Mouse (Mus musculus) CH12.LX (cell line): Measurements from ENCODE around the gene Prcc. TPM values are rescaled to one million over a fixed set of nuclear protein-coding genes. Genes with fewer than 3 reads are reported as not detected.
A peak's percentile ranks its signal among the peaks of the same experiment; 100 is the strongest.

Experiments used
- DNase-seq: peaks from one replicate; pipeline ENCODE4 v3.0.0-alpha.2; 2013; ENCODE audit errors: extremely low read depth
- H3K27ac ChIP-seq: 2 replicates; pipeline ENCODE4 v1.5.1; 2012; ENCODE audit warnings: low read depth, mild to moderate bottlenecking, control low read depth, moderate library complexity; ENCODE audit not compliant: insufficient read depth
- H3K27me3 ChIP-seq: replicated peaks from 2 replicates; pipeline ENCODE3; 2012; ENCODE audit warnings: inconsistent platforms
- H3K36me3 ChIP-seq, 2 experiments: replicated peaks in 1 of 2; 2 replicates each; pipeline versions ENCODE3 to v1.6.1; 2012; ENCODE audit warnings: inconsistent platforms in 1 of 2, low read length in 1 of 2, mild to moderate bottlenecking in 1 of 2, mixed read lengths in 1 of 2, moderate library complexity in 1 of 2; ENCODE audit not compliant: control insufficient read depth in 1 of 2, insufficient read depth in 1 of 2
- H3K4me1 ChIP-seq, 2 experiments: 2 replicates each; pipeline ENCODE4 v1.6.1; 2012; ENCODE audit warnings: inconsistent platforms in 1 of 2, moderate library complexity in 1 of 2; ENCODE audit not compliant: insufficient read depth in 2 of 2, control insufficient read depth in 1 of 2
- H3K4me2 ChIP-seq: 2 replicates; pipeline ENCODE4 v1.6.1; 2012; ENCODE audit warnings: low read depth, mild to moderate bottlenecking, control low read depth; ENCODE audit not compliant: poor library complexity, insufficient read depth, severe bottlenecking
- H3K4me3 ChIP-seq, 3 experiments: fragments of 150-350 bp in 1 of 3; sonication (generic) in 1 of 3; replicated peaks in 1 of 3; 2 replicates each; pipeline versions ENCODE3 to v1.5.1; 2011 to 2012; ENCODE audit warnings: low read depth in 2 of 3, low read length in 2 of 3, mild to moderate bottlenecking in 2 of 3, moderate library complexity in 2 of 3, control low read depth in 1 of 3, improper control_type of control experiment in 1 of 3, inconsistent platforms in 1 of 3, mixed read lengths in 1 of 3; ENCODE audit not compliant: poor library complexity in 1 of 3
- H3K79me2 ChIP-seq: replicated peaks from 2 replicates; pipeline ENCODE4 v1.6.1; 2012; ENCODE audit warnings: mild to moderate bottlenecking, moderate library complexity; ENCODE audit not compliant: control insufficient read depth, poor library complexity, insufficient read depth, severe bottlenecking; ENCODE audit errors: extremely low read depth
- H3K9ac ChIP-seq: 2 replicates; pipeline ENCODE4 v1.6.1; 2012; ENCODE audit warnings: low read depth, mild to moderate bottlenecking, control low read depth, moderate library complexity; ENCODE audit not compliant: insufficient read depth
- H3K9me3 ChIP-seq: replicated peaks from 2 replicates; pipeline ENCODE3; 2012; ENCODE audit warnings: low read length, inconsistent platforms, mixed read lengths
- CTCF ChIP-seq, 2 experiments: IDR thresholded peaks in 1 of 2; conservative IDR thresholded peaks in 1 of 2; 2 replicates each; pipeline ENCODE4 v1.5.1; 2011 to 2012; ENCODE audit warnings: low read depth in 2 of 2, low read length in 2 of 2, improper control_type of control experiment in 1 of 2, inconsistent platforms in 1 of 2, mild to moderate bottlenecking in 1 of 2, moderate library complexity in 1 of 2
- E2F4 ChIP-seq: IDR thresholded peaks from 2 replicates; pipeline ENCODE4 v1.6.1; 2011; ENCODE audit warnings: low read depth, low read length, improper control_type of control experiment; ENCODE audit not compliant: insufficient replicate concordance
- ELF1 ChIP-seq: IDR thresholded peaks from 2 replicates; pipeline ENCODE4 v1.6.1; 2014; ENCODE audit warnings: low read depth, mild to moderate bottlenecking, inconsistent platforms, low read length, improper control_type of control experiment
- HCFC1 ChIP-seq: IDR thresholded peaks from 2 replicates; pipeline ENCODE4 v1.6.1; 2012; ENCODE audit warnings: low read depth, mild to moderate bottlenecking, inconsistent platforms, low read length, improper control_type of control experiment
- IRF4 ChIP-seq: IDR thresholded peaks from 2 replicates; pipeline ENCODE4 v1.6.1; 2014; ENCODE audit warnings: low read depth, mild to moderate bottlenecking, inconsistent platforms, low read length, improper control_type of control experiment
- JUN ChIP-seq: IDR thresholded peaks from 2 replicates; pipeline ENCODE4 v1.6.1; 2011; ENCODE audit warnings: low read depth, mild to moderate bottlenecking, low read length, improper control_type of control experiment, moderate library complexity; ENCODE audit not compliant: insufficient read depth
- JUND ChIP-seq: conservative IDR thresholded peaks from 2 replicates; pipeline ENCODE4 v1.6.1; 2011; ENCODE audit warnings: low read depth, low read length, improper control_type of control experiment
- MAX ChIP-seq: IDR thresholded peaks from 2 replicates; pipeline ENCODE4 v1.6.1; 2011; ENCODE audit warnings: low read length, improper control_type of control experiment
- MAZ ChIP-seq: IDR thresholded peaks from 2 replicates; pipeline ENCODE4 v1.6.1; 2012; ENCODE audit warnings: low read depth, mild to moderate bottlenecking, inconsistent platforms, low read length, improper control_type of control experiment, moderate library complexity
- MEF2A ChIP-seq: IDR thresholded peaks from 2 replicates; pipeline ENCODE4 v1.6.1; 2014; ENCODE audit warnings: low read depth, mild to moderate bottlenecking, inconsistent platforms, low read length, improper control_type of control experiment, borderline replicate concordance
- MYC ChIP-seq: IDR thresholded peaks from 2 replicates; pipeline ENCODE4 v1.6.1; 2011; ENCODE audit warnings: low read depth, mild to moderate bottlenecking, improper control_type of control experiment, low read length
- NELFE ChIP-seq: IDR thresholded peaks from 2 replicates; pipeline ENCODE4 v1.6.1; 2011; ENCODE audit warnings: low read depth, low read length, improper control_type of control experiment
- NRF1 ChIP-seq: IDR thresholded peaks from 2 replicates; pipeline ENCODE4 v1.6.1; 2014; ENCODE audit warnings: low read depth, mild to moderate bottlenecking, inconsistent platforms, low read length, improper control_type of control experiment, moderate library complexity
- POLR2A ChIP-seq: IDR thresholded peaks from 2 replicates; pipeline ENCODE4 v1.6.1; 2011; ENCODE audit warnings: low read depth, mild to moderate bottlenecking, improper control_type of control experiment, low read length
- POLR2AphosphoS2 ChIP-seq: IDR thresholded peaks from 2 replicates; pipeline ENCODE4 v1.6.1; 2011; ENCODE audit warnings: low read depth, low read length, improper control_type of control experiment
- RAD21 ChIP-seq: IDR thresholded peaks from 2 replicates; pipeline ENCODE4 v1.6.1; 2011; ENCODE audit warnings: low read depth, mild to moderate bottlenecking, low read length, improper control_type of control experiment, moderate library complexity
- SIN3A ChIP-seq: IDR thresholded peaks from 2 replicates; pipeline ENCODE4 v1.6.1; 2012; ENCODE audit warnings: low read length, improper control_type of control experiment, inconsistent platforms
- SMC3 ChIP-seq: IDR thresholded peaks from 2 replicates; pipeline ENCODE4 v1.6.1; 2011; ENCODE audit warnings: low read depth, low read length, improper control_type of control experiment
- TCF12 ChIP-seq: IDR thresholded peaks from 2 replicates; pipeline ENCODE4 v1.6.1; 2014; ENCODE audit warnings: low read depth, mild to moderate bottlenecking, inconsistent platforms, low read length, improper control_type of control experiment
- UBTF ChIP-seq: IDR thresholded peaks from 2 replicates; pipeline ENCODE4 v1.6.1; 2012; ENCODE audit warnings: low read depth, mild to moderate bottlenecking, inconsistent platforms, low read length, improper control_type of control experiment, moderate library complexity
- USF1 ChIP-seq: IDR thresholded peaks from 2 replicates; pipeline ENCODE4 v1.6.1; 2014; ENCODE audit warnings: low read depth, mild to moderate bottlenecking, inconsistent platforms, low read length, improper control_type of control experiment
- ZKSCAN1 ChIP-seq: IDR thresholded peaks from 2 replicates; pipeline ENCODE4 v1.6.1; 2012; ENCODE audit warnings: low read depth, inconsistent platforms, low read length, improper control_type of control experiment, borderline replicate concordance
- ZMIZ1 ChIP-seq: IDR thresholded peaks from 2 replicates; pipeline ENCODE4 v1.6.1; 2012; ENCODE audit warnings: low read depth, mild to moderate bottlenecking, inconsistent platforms, low read length, improper control_type of control experiment
- ZNF384 ChIP-seq: IDR thresholded peaks from 2 replicates; pipeline ENCODE4 v1.6.1; 2012; ENCODE audit warnings: low read depth, low read length, improper control_type of control experiment, inconsistent platforms
- dilution Hi-C: fragments of 300-500 bp; cut with MboI; formaldehyde crosslinking; loops from 2 replicates; pipeline ENCODE4 v1.14.3; 2020; ENCODE audit warnings: low sequenced_read_pairs; ENCODE audit not compliant: extremely low pct_unique_long_range_greater_than_20kb, extremely low pct_ligation_motif_present
- in situ Hi-C: fragments of 300-500 bp; cut with MboI; formaldehyde crosslinking; loops from 3 replicates; pipeline ENCODE4 v1.14.3; 2019; ENCODE audit warnings: low sequenced_read_pairs, low pct_ligation_motif_present, low pct_unique_long_range_greater_than_20kb, mixed read lengths
- polyA plus RNA-seq: library from polyadenylated mRNA; unstranded; fragments of >175 nt; gene quantifications from 2 replicates; pipeline ENCODE4 v1.2.1, GENCODE M21; 2012; ENCODE audit warnings: low read depth; ENCODE audit not compliant: insufficient read length
- total RNA-seq, 2 experiments: library from RNA; depleted of rRNA; stranded (reverse); fragments of 300-350 nt in 1 of 2; fragments of >200 nt in 1 of 2; gene quantifications; 2 replicates each; pipeline ENCODE4 v1.2.3; 2012 to 2014

Gene Prcc
- total and polyA plus RNA-seq, 3 experiments = 26.4 to 58.5 (median 48.6) TPM

DNA sequence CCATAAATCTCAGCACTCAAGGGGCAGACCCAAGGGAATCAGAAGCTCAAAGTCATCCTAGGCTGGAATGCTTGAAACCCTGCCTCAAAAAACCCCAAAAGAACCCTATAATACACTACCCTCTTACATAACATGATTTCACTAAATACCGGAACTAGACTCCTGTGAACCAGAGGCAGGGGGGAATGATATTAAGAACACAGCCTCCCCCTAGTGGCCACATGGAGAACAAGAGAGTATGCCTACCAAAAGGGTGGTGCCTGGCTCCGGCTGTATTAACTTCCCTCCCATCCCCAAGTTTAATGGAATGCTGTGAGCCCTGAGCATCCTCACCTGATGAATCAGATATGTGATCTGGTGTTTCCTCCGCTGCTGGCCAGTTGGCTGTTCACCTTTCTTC, 25.6 kb downstream of the Prcc start:
- Histone ChIP-seq H3K9me3 (no peaks in the 10 kb centered on the region), H3K4me2 (no peak overlapping the region), H3K27ac (no peak overlapping the region), H3K4me1 (peaks cover 0 to 18% of the 10 kb centered on the region in 2 experiments; a peak in 2 of 4 replicates), H3K9ac (no peak overlapping the region), H3K36me3 (peaks cover 58 to 91% of the 10 kb centered on the region in 2 experiments), H3K27me3 (no peaks in the 10 kb centered on the region), H3K79me2 (no peaks in the 10 kb centered on the region; the same call in 1 of the 2 replicates), H3K4me3 (no peak overlapping the region)
- peak; percentile 78 for DNase-seq
- dilution Hi-C loops (no loop called here), in situ Hi-C loops (loop anchor here (5.0 kb wide), 1 partner anchor 43 kb away; no protein-coding TSS in a partner anchor)
- TF ChIP-seq POLR2AphosphoS2 (no peak), MAX (0 out of 2 replicates have a peak, but pooled peaks have one; percentile 29), SIN3A (peak; percentile 55; the same call in 1 of the 2 replicates), MAZ (peak; percentile 58; the same call in 1 of the 2 replicates), RAD21 (peak; percentile 84), JUND (no peak), USF1 (no peak), ZMIZ1 (no peak), MEF2A (no peak), MYC (peak; percentile 74), POLR2A (no peak), NELFE (peak; percentile 49; the same call in 1 of the 2 replicates), IRF4 (0 out of 2 replicates have a peak, but pooled peaks have one; percentile 41), SMC3 (peak; percentile 85), ZKSCAN1 (no peak), ELF1 (peak; percentile 83), NRF1 (no peak), JUN (no peak), TCF12 (no peak), UBTF (no peak), E2F4 (no peak), CTCF (conservative IDR thresholded peaks at IDR 0.05 in 1 of 2, IDR thresholded peaks at IDR 0.05 in 1 of 2; ENCODE audit: low read depth in 2 of 2, low read length in 2 of 2) (peak; percentile 90 to 91), HCFC1 (peak; percentile 36; the same call in 1 of the 2 replicates), ZNF384 (no peak)
